In the genomic region with DNA sequence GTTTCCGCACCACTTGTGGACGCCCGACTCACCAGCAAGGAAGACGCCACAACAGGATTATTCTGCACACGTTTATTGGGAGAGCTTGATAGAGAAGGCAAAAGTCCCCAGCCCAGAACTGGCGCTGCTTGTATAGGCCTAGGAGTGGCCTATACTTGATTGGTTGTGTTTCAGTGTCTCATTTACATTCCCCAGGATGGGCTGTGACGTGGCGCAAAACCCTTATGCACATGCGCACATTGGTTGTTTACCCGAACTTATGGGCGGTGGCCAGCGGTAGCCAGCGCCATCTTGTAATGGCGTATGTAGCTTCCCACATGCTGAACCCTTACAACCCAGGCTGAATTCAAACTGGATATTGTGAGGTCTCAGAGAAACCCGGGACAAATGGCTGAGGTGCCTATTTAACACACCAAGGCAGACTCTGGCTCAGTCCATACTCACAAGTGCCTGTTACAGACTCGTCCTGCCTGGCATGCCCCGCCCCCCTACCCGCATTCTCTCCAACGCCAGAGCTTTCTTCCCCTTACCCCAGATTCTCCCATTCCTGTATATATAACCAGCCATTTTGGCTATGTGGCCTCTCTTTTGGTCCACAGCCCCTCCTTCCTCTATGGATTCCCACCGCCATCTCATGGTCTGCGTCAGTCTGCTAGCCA, we compare ENCODE assay signal across 18 mouse cellular contexts. TPM values are rescaled to one million over a fixed set of nuclear protein-coding genes. Genes with fewer than 3 reads are reported as not detected.
DNase-seq lines count a peak whose midpoint lies in the region; TF ChIP-seq lines count a peak whose summit lies in the region.
"Had no signal": no experiment of that assay in that cellular context is flagged by ENCODE, and none has a peak within 500 bp of the region (broad histone marks: within the 10 kb centered on the region; RNA-seq: fewer than 3 reads in every experiment).

No protein-coding gene starts in this region.

- 0 out of 2 replicates have a peak, but pooled peaks cover 2% of the 10 kb centered on the region for H3K9me3 ChIP-seq in ES-E14 (ENCODE audit: control insufficient read depth, insufficient read depth, low read depth, low read length)
- H3K9me3 ChIP-seq: embryonic facial prominence, embryonic 15.5 days; heart, embryonic 13.5 days had no signal

- H3K4me1 ChIP-seq in ES-E14 (ENCODE audit: control insufficient read depth in 2 of 2, insufficient read depth in 2 of 2, low read length in 2 of 2, poor library complexity in 1 of 2), result peaks cover 9 to 13% of the 10 kb centered on the region in 2 experiments
- H3K4me1 ChIP-seq: heart, embryonic 13.5 days had no signal

- H3K27ac ChIP-seq in ES-E14 (ENCODE audit: insufficient read depth, low read depth, low read length, poor library complexity, severe bottlenecking), result peak overlapping the region; percentile 94
- H3K27ac ChIP-seq: embryonic facial prominence, embryonic 15.5 days; forebrain, embryonic 10.5 days; heart, embryonic 13.5 days had no signal

- H3K4me3 ChIP-seq in ES-E14 (ENCODE audit: insufficient read depth in 1 of 2, low read depth in 1 of 2, low read length in 2 of 2, poor library complexity in 1 of 2, severe bottlenecking in 1 of 2), result peak overlapping the region; percentile 75 to 85
- H3K4me3 ChIP-seq: embryonic facial prominence, embryonic 15.5 days; erythroblast, embryonic 14.5 days; forebrain, embryonic 10.5 days; heart, embryonic 13.5 days had no signal

- H3K9ac ChIP-seq in ES-E14 (ENCODE audit: insufficient read depth, low read depth, low read length, poor library complexity, severe bottlenecking), result peak overlapping the region; percentile 94
- H3K9ac ChIP-seq: embryonic facial prominence, embryonic 15.5 days; heart, embryonic 13.5 days had no signal

- peaks cover 10% of the 10 kb centered on the region; the same call in 1 of the 2 replicates for H3K36me3 ChIP-seq in ES-E14 (ENCODE audit: control insufficient read depth, insufficient read depth, low read length, poor library complexity, severe bottlenecking)
- H3K36me3 ChIP-seq: embryonic facial prominence, embryonic 15.5 days; forebrain, embryonic 10.5 days; heart, embryonic 13.5 days had no signal

- intact Hi-C loops in left cerebral cortex, postnatal 14 days (cut with DNase I), result no loop called here

- in situ Hi-C loops in ES-E14 (cut with MboI; ENCODE audit: low sequenced_read_pairs in 2 of 2, unreplicated experiment in 2 of 2), result no loop called here

- peak; percentile 85 for DNase-seq in heart, adult 11 months
- DNase-seq in heart, adult 9 months (ENCODE audit: low spot score in 2 of 2), result no peak
- DNase-seq in ES-E14 (ENCODE audit: low read depth, low spot score), result peak; percentile 80
- DNase-seq in ZHBTc4 (ENCODE audit: low read depth, low spot score), result peak; percentile 97
- no peak for DNase-seq in kidney, adult 8-10 months
- no peak for DNase-seq in left cerebral cortex, postnatal 14 days (ENCODE audit: low spot score in 2 of 2)
- DNase-seq in ovary, postnatal 14 days (ENCODE audit: low spot score), result no peak
- DNase-seq: adrenal gland, postnatal 14 days; cerebellum, adult 8-10 months; cerebellum, postnatal 14 days; embryo, embryonic 11 days; gastrocnemius, postnatal 10 days; heart, postnatal 36 days had no signal

TF ChIP-seq in ES-E14, 5 proteins besides CTCF, POLR2A, EP300 and RAD21:
- no peak for TF ChIP-seq ZNF384 (IDR thresholded peaks at IDR 0.05; ENCODE audit: low read depth, low read length)
- TF ChIP-seq ZC3H11A (IDR thresholded peaks at IDR 0.05; ENCODE audit: borderline replicate concordance, low read depth, low read length), result no peak
- TF ChIP-seq HCFC1 (IDR thresholded peaks at IDR 0.05; ENCODE audit: borderline replicate concordance, insufficient read depth, low read length), result no peak
- TF ChIP-seq CHD2 (IDR thresholded peaks at IDR 0.05; ENCODE audit: low read depth, low read length), result no peak
- no peak for TF ChIP-seq MAFK (IDR thresholded peaks at IDR 0.05; ENCODE audit: insufficient read depth, low read depth, low read length)
TF ChIP-seq in ES-E14: peak in this region for 0.

RNA-seq across cellular contexts. Expression of gene 4930539E08Rik, which starts 19.8 kb away (rescaled TPM):
- 1.2 and 1.4 TPM in 2 replicates for total RNA-seq in ES-E14 (2012; rRNA removed)
- 10 to 100 TPM in 1 of 2 experiments, 1 to 10 TPM in 1; 8.3 to 12.4 TPM for total RNA-seq in left cerebral cortex, postnatal 14 days (2021)
- total RNA-seq: adrenal gland, postnatal 14 days; heart, postnatal 36 days had no signal

RNA-seq across cellular contexts. Expression of gene Pnpla1, which starts 37.1 kb away (rescaled TPM):
- total RNA-seq in ES-E14 (2012; rRNA removed), result 0.05 and 0.27 TPM in 2 replicates
- under 1 TPM; 0.44 to 0.49 TPM for total RNA-seq in left cerebral cortex, postnatal 14 days (2021)
- total RNA-seq: common myeloid progenitor, adult 5-6 weeks; gastrocnemius, postnatal 10 days; heart, postnatal 36 days had no signal

RNA-seq across cellular contexts. Expression of gene Pxt1, which starts 48.3 kb away (rescaled TPM):
- 0.36 and 1.4 TPM in 2 replicates for total RNA-seq in ES-E14 (2012; rRNA removed)
- not detected for total RNA-seq in left cerebral cortex, postnatal 14 days (2021)
- total RNA-seq: common myeloid progenitor, adult 5-6 weeks; gastrocnemius, postnatal 10 days had no signal

RNA-seq across cellular contexts. Expression of gene Kctd20, which starts 56.4 kb away (rescaled TPM):
- 39.6 and 46.9 TPM in 2 replicates for total RNA-seq in ES-E14 (2012; rRNA removed)
- 10 to 100 TPM; 81.0 to 85.9 TPM for total RNA-seq in left cerebral cortex, postnatal 14 days (2021)

Comparison
In these comparisons a context has a peak if more than half of its experiments do, and no peak if none do; other contexts are left out.
1. DNase-seq: peak in heart, adult 11 months (single experiment), ES-E14 (single experiment) and ZHBTc4 (single experiment); none in heart, adult 9 months (0 of 2), kidney, adult 8-10 months (0 of 2), left cerebral cortex, postnatal 14 days (0 of 2) and ovary, postnatal 14 days (single experiment).